Mouse (Mus musculus) neural tube, embryonic 15.5 days (tissue): ENCODE results near the gene Tiprl. TPM values are rescaled to one million over a fixed set of nuclear protein-coding genes. Genes with fewer than 3 reads are reported as not detected.

Experiments used
- ATAC-seq: fragments of 200-750 bp; cut with Nextera tagmentation; 2 replicates; pipeline ENCODE4 v1.8.0; 2017; ENCODE audit warnings: mild to moderate bottlenecking, moderate TSS enrichment, moderate library complexity; ENCODE audit not compliant: low FRiP score
- H3K27ac ChIP-seq: fragments of 300-500 bp; sonication (generic); replicated peaks from 2 replicates; pipeline ENCODE4 v1.5.1; 2015; ENCODE audit warnings: mild to moderate bottlenecking, inconsistent platforms
- H3K27me3 ChIP-seq: fragments of 300-500 bp; sonication (generic); replicated peaks from 2 replicates; pipeline ENCODE4 v1.6.1; 2015; ENCODE audit warnings: inconsistent platforms
- H3K36me3 ChIP-seq: fragments of 300-500 bp; sonication (generic); 2 replicates; pipeline ENCODE4 v1.6.1; 2015; ENCODE audit warnings: inconsistent platforms
- H3K4me1 ChIP-seq: fragments of 300-500 bp; sonication (generic); 2 replicates; pipeline ENCODE4 v1.6.1; 2015; ENCODE audit warnings: inconsistent platforms
- H3K4me2 ChIP-seq: fragments of 300-500 bp; sonication (generic); 2 replicates; pipeline ENCODE4 v1.6.1; 2015; ENCODE audit warnings: inconsistent platforms, mild to moderate bottlenecking, moderate library complexity
- H3K4me3 ChIP-seq: fragments of 300-500 bp; sonication (generic); replicated peaks from 2 replicates; pipeline ENCODE4 v1.5.1; 2015; ENCODE audit warnings: mild to moderate bottlenecking, inconsistent platforms
- H3K9ac ChIP-seq: fragments of 300-500 bp; sonication (generic); replicated peaks from 2 replicates; pipeline ENCODE4 v1.6.1; 2015; ENCODE audit warnings: mild to moderate bottlenecking, inconsistent platforms
- H3K9me3 ChIP-seq: fragments of 300-500 bp; sonication (generic); replicated peaks from 2 replicates; pipeline ENCODE4 v1.6.1; 2016; ENCODE audit warnings: inconsistent platforms
- WGBS: fragments of 180-500 bp; shearing (Covaris S2); methylation state at CpG from one replicate; pipeline ENCODE4 v1.1.7; 2015; ENCODE audit warnings: mixed read lengths; 5-methylcytosine and 5-hydroxymethylcytosine counted together
- polyA plus RNA-seq: library from polyadenylated mRNA; unstranded; fragments of >200 nt; fragmentation: Nextera tagmentation; extraction: Ambion mirVana; gene quantifications from 2 replicates; pipeline ENCODE4 v1.2.1, GENCODE M21; 2015

Tiprl gene
- polyA plus RNA-seq, 1 experiment from 2014 or later: 138 TPM

DNA sequence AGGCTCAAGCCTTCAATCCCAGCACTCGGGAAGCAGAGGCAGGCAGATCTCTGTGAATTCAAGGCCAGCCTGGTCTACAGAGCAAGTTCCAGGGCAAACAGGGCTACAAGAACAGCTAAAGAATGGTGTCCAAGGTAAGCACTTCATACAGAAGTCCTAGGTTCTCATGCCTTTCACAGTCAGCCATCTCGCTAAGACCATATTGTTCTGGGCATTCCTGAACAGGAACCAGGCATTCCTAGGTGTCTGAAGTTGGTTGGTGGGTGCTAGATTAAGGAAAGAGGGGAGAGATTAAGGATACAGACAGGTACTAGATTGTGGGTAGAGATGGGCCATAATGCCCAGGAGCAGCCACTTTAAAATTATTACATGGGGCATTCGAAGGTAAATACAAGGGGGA lies 11.0 kb upstream of the Tiprl start:
- Histone ChIP-seq H3K9ac (no peak overlapping the region), H3K27ac (no peak overlapping the region), H3K36me3 (no peaks in the 10 kb centered on the region), H3K4me1 (no peaks in the 10 kb centered on the region), H3K9me3 (no peaks in the 10 kb centered on the region), H3K27me3 (no peaks in the 10 kb centered on the region), H3K4me2 (no peak overlapping the region), H3K4me3 (no peak overlapping the region)
- WGBS: 81% methylated on average over 3 of the region's 3 CpGs
- ATAC-seq: no peak

- Histone ChIP-seq H3K27ac (no peak overlapping the region), H3K4me2 (no peak overlapping the region), H3K9ac (no peak overlapping the region), H3K27me3 (no peaks in the 10 kb centered on the region), H3K4me3 (no peak overlapping the region), H3K4me1 (no peaks in the 10 kb centered on the region), H3K9me3 (no peaks in the 10 kb centered on the region), H3K36me3 (no peaks in the 10 kb centered on the region)
- 0 out of 2 replicates have a peak, but pooled peaks have one; percentile 38 for ATAC-seq
- 63% methylated on average over 5 of the region's 5 CpGs for WGBS
Observed at GRCm38 (mm10) chr1:165247085-165247484, 10.3 kb upstream of the Tiprl start.

DNA sequence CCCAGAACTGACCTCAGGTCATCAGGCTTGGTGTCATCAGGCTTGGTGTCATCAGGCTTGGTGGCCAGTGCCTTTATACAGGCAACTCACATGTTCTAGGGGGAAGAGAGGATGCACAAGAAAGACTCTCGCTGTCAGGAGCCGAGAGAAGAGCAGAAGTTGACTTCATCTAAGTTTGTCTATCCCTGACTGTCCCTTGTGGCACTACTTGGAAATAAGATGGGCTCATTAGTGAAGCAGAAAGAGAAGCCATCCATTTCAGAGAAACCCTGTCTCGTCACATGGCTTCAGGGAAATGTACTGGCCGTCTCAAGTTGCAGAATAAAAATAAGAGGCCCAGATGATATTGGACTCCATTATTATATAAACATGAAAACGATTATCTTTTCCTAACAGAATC lies 9.8 kb upstream of the Tiprl start:
- Histone ChIP-seq H3K27ac (no peak overlapping the region), H3K36me3 (no peaks in the 10 kb centered on the region), H3K4me3 (no peak overlapping the region), H3K27me3 (no peaks in the 10 kb centered on the region), H3K4me1 (no peaks in the 10 kb centered on the region), H3K9me3 (no peaks in the 10 kb centered on the region), H3K4me2 (no peak overlapping the region), H3K9ac (no peak overlapping the region)
- ATAC-seq: no peak
- WGBS: 70% methylated on average over 5 of the region's 5 CpGs

GRCm38 (mm10) chr1:165235846-165236245 lies 950 bp downstream of the Tiprl start:
- no peak for ATAC-seq
- no peaks in the 10 kb centered on the region for H3K36me3 ChIP-seq
- peaks cover 21% of the 10 kb centered on the region for H3K4me1 ChIP-seq
- 14% methylated on average over 10 of the region's 10 CpGs for WGBS
- peak overlapping the region; percentile 82 for H3K4me2 ChIP-seq
- H3K4me3 ChIP-seq: peak overlapping the region; percentile 80
- peak overlapping the region; percentile 91 for H3K27ac ChIP-seq
- peak overlapping the region; percentile 85 for H3K9ac ChIP-seq
- no peaks in the 10 kb centered on the region for H3K9me3 ChIP-seq
- H3K27me3 ChIP-seq: no peaks in the 10 kb centered on the region

DNA sequence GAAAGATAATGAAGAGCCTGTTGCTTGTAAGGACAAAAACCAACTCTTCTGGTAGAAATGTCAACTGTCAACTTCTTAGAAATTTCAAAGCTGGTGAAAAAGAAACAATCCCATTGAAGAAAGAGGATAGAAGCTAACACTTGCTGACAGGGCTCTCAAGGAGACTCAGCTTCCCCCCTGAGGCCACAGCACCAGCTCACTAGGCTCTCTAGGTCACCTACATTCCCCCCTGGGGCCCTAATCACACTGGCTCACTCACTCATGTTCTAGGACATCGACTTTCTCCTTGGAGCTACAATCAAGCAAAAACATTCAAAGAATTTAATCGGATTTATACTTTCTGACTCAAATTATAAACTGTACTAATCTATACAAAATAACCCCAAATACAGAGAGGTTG lies 3.0 kb downstream of the Tiprl start:
- H3K4me2 ChIP-seq: no peak overlapping the region
- H3K9me3 ChIP-seq: no peaks in the 10 kb centered on the region
- no peak overlapping the region for H3K27ac ChIP-seq
- H3K9ac ChIP-seq: no peak overlapping the region
- WGBS: 88% methylated on average over 2 of the region's 2 CpGs
- H3K27me3 ChIP-seq: no peaks in the 10 kb centered on the region
- H3K4me3 ChIP-seq: no peak overlapping the region
- H3K4me1 ChIP-seq: peaks cover 21% of the 10 kb centered on the region
- no peak for ATAC-seq
- no peaks in the 10 kb centered on the region for H3K36me3 ChIP-seq

- H3K4me2 ChIP-seq: no peak overlapping the region
- H3K27me3 ChIP-seq: no peaks in the 10 kb centered on the region
- H3K4me3 ChIP-seq: no peak overlapping the region
- H3K9me3 ChIP-seq: no peaks in the 10 kb centered on the region
- peaks cover 12% of the 10 kb centered on the region for H3K4me1 ChIP-seq
- peaks cover 7% of the 10 kb centered on the region for H3K36me3 ChIP-seq
- no peak overlapping the region for H3K27ac ChIP-seq
- H3K9ac ChIP-seq: no peak overlapping the region
- WGBS: over 99% methylated on average over 4 of the region's 4 CpGs
- no peak for ATAC-seq
Observed at GRCm38 (mm10) chr1:165230691-165231090, 6.1 kb downstream of the Tiprl start.

GRCm38 (mm10) chr1:165229577-165229976 lies 7.2 kb downstream of the Tiprl start:
- H3K9ac ChIP-seq: no peak overlapping the region
- H3K4me1 ChIP-seq: peaks cover 5% of the 10 kb centered on the region
- H3K36me3 ChIP-seq: peaks cover 16% of the 10 kb centered on the region
- no peak overlapping the region for H3K4me2 ChIP-seq
- no peaks in the 10 kb centered on the region for H3K9me3 ChIP-seq
- H3K4me3 ChIP-seq: no peak overlapping the region
- WGBS: 94% methylated on average over 9 of the region's 9 CpGs
- no peaks in the 10 kb centered on the region for H3K27me3 ChIP-seq
- ATAC-seq: no peak
- H3K27ac ChIP-seq: no peak overlapping the region

GRCm38 (mm10) chr1:165217023-165217589 lies 19.7 kb downstream of the Tiprl start:
- H3K27ac ChIP-seq: no peak overlapping the region
- H3K4me3 ChIP-seq: no peak overlapping the region
- WGBS: 98% methylated on average over 2 of the region's 2 CpGs
- H3K4me1 ChIP-seq: no peaks in the 10 kb centered on the region
- no peak overlapping the region for H3K4me2 ChIP-seq
- H3K9me3 ChIP-seq: no peaks in the 10 kb centered on the region
- no peaks in the 10 kb centered on the region for H3K27me3 ChIP-seq
- ATAC-seq: no peak
- peaks cover 60% of the 10 kb centered on the region for H3K36me3 ChIP-seq
- no peak overlapping the region for H3K9ac ChIP-seq

DNA sequence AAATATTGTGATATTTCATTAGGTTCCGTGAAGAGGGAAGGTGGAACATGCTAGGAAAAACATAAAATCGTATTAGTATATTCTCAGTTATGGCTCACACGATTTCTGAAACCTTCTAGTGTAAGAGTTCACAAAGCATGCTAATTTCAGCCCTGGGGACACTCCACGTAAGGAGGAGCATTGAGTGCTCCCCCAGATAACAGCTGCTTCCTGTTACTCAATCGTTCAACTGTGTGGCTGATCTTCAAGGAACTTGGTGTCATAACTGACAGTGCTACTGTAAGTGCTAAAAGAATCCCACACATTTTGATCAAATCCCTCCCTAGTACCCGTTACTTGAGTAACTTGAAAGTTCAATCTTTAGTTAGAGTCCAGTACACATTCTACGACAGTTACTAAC lies 21.0 kb downstream of the Tiprl start:
- WGBS: 88% methylated on average over 7 of the region's 7 CpGs
- no peak overlapping the region for H3K9ac ChIP-seq
- no peaks in the 10 kb centered on the region for H3K27me3 ChIP-seq
- ATAC-seq: no peak
- no peaks in the 10 kb centered on the region for H3K4me1 ChIP-seq
- H3K9me3 ChIP-seq: no peaks in the 10 kb centered on the region
- H3K27ac ChIP-seq: no peak overlapping the region
- H3K36me3 ChIP-seq: peaks cover 50% of the 10 kb centered on the region
- no peak overlapping the region for H3K4me2 ChIP-seq
- H3K4me3 ChIP-seq: no peak overlapping the region

GRCm38 (mm10) chr1:165205591-165205990 lies 31.2 kb downstream of the Tiprl start:
- Histone ChIP-seq H3K27me3 (no peaks in the 10 kb centered on the region), H3K4me3 (no peak overlapping the region), H3K9me3 (no peaks in the 10 kb centered on the region), H3K9ac (no peak overlapping the region), H3K36me3 (no peaks in the 10 kb centered on the region), H3K4me2 (no peak overlapping the region), H3K27ac (no peak overlapping the region), H3K4me1 (no peaks in the 10 kb centered on the region)
- no peak for ATAC-seq
- WGBS: 65% methylated on average over 2 of the region's 2 CpGs

DNA sequence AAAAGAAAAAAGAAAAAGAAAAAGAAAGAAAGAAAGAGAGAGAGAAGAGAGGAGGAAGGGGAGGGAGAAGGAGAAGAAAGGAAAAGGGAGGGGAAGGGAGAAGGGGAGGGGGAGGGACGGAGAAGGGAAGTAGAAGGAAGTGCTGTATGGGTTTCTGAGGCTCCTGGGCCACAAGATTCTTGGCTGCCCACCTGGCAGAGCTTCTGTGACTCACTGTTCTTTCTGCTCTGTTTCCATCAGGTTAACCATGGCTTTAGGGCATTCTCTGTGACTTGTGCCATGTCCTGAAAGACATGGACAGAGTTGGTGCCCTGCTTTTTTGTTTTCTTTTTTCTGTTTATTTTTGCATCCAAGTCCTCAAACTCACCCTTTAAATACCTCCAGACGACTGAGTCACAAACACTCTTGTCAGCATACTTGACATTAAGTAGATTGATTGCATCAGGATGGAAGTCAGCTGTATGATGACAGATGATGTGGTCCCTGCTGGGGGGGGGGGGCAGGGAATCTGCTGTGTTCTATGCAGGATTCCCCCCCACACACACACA lies 33.2 kb downstream of the Tiprl start:
- H3K36me3 ChIP-seq: no peaks in the 10 kb centered on the region
- H3K9ac ChIP-seq: no peak overlapping the region
- ATAC-seq: no peak
- no peaks in the 10 kb centered on the region for H3K9me3 ChIP-seq
- H3K27ac ChIP-seq: no peak overlapping the region
- H3K4me1 ChIP-seq: no peaks in the 10 kb centered on the region
- no peak overlapping the region for H3K4me3 ChIP-seq
- no peak overlapping the region for H3K4me2 ChIP-seq
- H3K27me3 ChIP-seq: no peaks in the 10 kb centered on the region
- 61% methylated on average over 2 of the region's 2 CpGs for WGBS

- Histone ChIP-seq H3K4me3 (no peak overlapping the region), H3K9me3 (no peaks in the 10 kb centered on the region), H3K4me1 (no peaks in the 10 kb centered on the region), H3K4me2 (no peak overlapping the region), H3K36me3 (no peaks in the 10 kb centered on the region), H3K27me3 (no peaks in the 10 kb centered on the region), H3K9ac (no peak overlapping the region), H3K27ac (no peak overlapping the region)
- 87% methylated on average over 4 of the region's 4 CpGs for WGBS
- no peak for ATAC-seq
Observed at GRCm38 (mm10) chr1:165201445-165202012, 35.3 kb downstream of the Tiprl start.
